Mouse (Mus musculus) lung, embryonic 15.5 days (tissue): ENCODE data around the gene Plekhh3. TPM values are rescaled to one million over a fixed set of nuclear protein-coding genes. Genes with fewer than 3 reads are reported as not detected.

Source experiments
- ATAC-seq: fragments of 200-750 bp; cut with Nextera tagmentation; 2 replicates; pipeline ENCODE4 v1.8.0; 2017; ENCODE audit warnings: moderate number of reproducible peaks, borderline replicate concordance; ENCODE audit not compliant: low FRiP score, low TSS enrichment; ENCODE audit errors: extremely low read depth
- H3K27ac ChIP-seq: fragments of 300-500 bp; sonication (generic); 2 replicates; pipeline ENCODE4 v1.5.1; 2015; ENCODE audit warnings: moderate library complexity, mild to moderate bottlenecking, inconsistent platforms
- H3K27me3 ChIP-seq: fragments of 300-500 bp; sonication (generic); 2 replicates; pipeline ENCODE4 v1.6.1; 2015; ENCODE audit warnings: inconsistent platforms
- H3K36me3 ChIP-seq: fragments of 300-500 bp; sonication (generic); 2 replicates; pipeline ENCODE4 v1.6.1; 2015; ENCODE audit warnings: inconsistent platforms
- H3K4me1 ChIP-seq: fragments of 300-500 bp; sonication (generic); 2 replicates; pipeline ENCODE4 v1.6.1; 2015; ENCODE audit warnings: inconsistent platforms
- H3K4me2 ChIP-seq: fragments of 300-500 bp; sonication (generic); 2 replicates; pipeline ENCODE4 v1.6.1; 2015; ENCODE audit warnings: inconsistent platforms, mild to moderate bottlenecking, moderate library complexity
- H3K4me3 ChIP-seq: fragments of 300-500 bp; sonication (generic); 2 replicates; pipeline ENCODE4 v1.5.1; 2015; ENCODE audit warnings: mild to moderate bottlenecking, inconsistent platforms
- H3K9ac ChIP-seq: fragments of 300-500 bp; sonication (generic); 2 replicates; pipeline ENCODE4 v1.6.1; 2015; ENCODE audit warnings: inconsistent platforms
- H3K9me3 ChIP-seq: fragments of 300-500 bp; sonication (generic); 2 replicates; pipeline ENCODE4 v1.6.1; 2016; ENCODE audit warnings: inconsistent platforms
- WGBS: fragments of 180-500 bp; shearing (Covaris S2); methylation state at CpG from one replicate; pipeline ENCODE4 v1.1.7; 2015; 5-methylcytosine and 5-hydroxymethylcytosine counted together
- microRNA-seq: library from miRNA; unstranded; fragments of <30 nt; microRNA quantifications from one replicate; pipeline ENCODE4, GENCODE M21; 2016
- polyA plus RNA-seq: library from polyadenylated mRNA; unstranded; fragments of >200 nt; fragmentation: Nextera tagmentation; extraction: Ambion mirVana; gene quantifications from 2 replicates; pipeline ENCODE4 v1.2.1, GENCODE M21; 2015

Gene Plekhh3
- polyA plus RNA-seq, 1 experiment from 2014 or later, result 19.8 TPM

DNA sequence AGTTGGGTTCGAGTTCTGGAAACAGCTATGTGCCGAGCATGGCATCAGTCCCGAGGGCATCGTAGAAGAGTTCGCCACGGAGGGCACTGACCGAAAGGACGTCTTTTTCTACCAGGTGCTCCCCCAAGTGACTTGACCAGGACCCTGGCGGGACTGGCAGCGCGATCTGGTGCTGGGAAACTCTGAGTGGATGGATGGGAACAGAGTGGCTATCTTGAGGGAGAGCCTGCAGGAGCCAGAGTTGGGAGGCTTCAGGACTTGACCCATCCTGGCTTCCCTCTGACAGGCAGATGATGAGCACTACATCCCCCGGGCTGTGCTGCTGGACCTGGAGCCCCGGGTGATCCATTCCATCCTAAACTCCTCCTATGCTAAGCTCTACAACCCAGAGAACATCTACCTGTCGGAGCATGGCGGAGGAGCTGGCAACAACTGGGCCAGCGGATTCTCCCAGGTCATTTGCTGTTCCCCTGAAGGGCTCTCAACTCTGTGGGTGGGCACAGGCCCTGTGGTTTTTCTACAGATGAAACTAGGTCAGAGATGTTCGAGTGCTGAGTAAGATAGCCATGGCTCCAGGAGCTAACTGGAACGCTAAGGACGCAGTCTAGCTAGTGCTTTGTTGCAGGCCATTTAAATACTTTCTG, 50.5 kb downstream of the Plekhh3 start:
- WGBS, result 14% methylated on average over 19 of the region's 19 CpGs
- no peak for ATAC-seq
- H3K36me3 ChIP-seq, result peaks cover 19% of the 10 kb centered on the region

DNA sequence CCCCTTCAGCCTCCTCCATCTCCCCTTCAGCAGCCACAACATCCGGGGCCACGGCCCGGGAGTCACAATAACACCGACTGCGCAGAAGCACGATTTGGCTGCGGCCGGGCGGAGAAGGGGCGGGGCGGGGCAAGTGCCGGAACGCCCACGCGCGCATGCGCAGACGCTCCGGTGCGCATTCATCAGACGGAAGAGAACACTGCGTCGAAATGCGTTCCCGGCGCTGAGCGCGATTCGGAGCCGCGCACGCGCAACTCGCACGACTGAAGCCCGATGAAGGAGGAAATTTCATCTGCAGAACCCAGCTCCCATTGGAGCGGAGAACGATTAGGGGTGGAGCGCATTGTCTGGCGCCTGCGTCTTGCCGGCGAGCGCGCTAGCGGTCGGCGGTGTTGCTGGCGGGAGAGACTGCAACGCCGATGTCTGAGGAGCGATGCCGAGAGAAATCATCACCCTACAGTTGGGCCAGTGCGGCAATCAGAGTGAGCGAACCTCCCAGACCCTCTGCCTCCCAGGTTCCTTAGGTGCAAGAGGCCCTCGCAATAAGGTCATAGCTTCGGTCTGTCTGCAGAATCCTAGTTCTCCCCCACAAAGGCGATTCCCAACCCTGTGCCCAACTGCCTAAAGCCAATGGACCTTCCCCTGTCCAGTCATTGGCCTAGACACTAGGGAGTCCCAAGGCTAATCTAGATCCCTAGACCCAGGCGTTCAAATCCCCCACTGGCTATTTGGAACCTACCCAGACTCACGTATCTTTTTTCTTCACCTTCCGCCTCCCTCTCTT, 51.2 kb downstream of the Plekhh3 start, which contains the start of the genes Retreg3 and Tubg1:
Retreg3 (minus strand) TSS at position 133 of the 784 bp plus-strand sequence.
Tubg1 (plus strand) TSS at position 178 of the 784 bp plus-strand sequence.
- no peaks in the 10 kb centered on the region for H3K9me3 ChIP-seq
- peaks cover 30% of the 10 kb centered on the region for H3K4me1 ChIP-seq
- peak within 1 kb of the TSS; percentile 87 for H3K9ac ChIP-seq
- under 1% methylated on average over 61 of the region's 61 CpGs for WGBS
- H3K27ac ChIP-seq, result peak within 1 kb of the TSS; percentile 93
- peak; percentile 97 for ATAC-seq
- H3K27me3 ChIP-seq, result no peaks in the 10 kb centered on the region
- H3K36me3 ChIP-seq, result peaks cover 14% of the 10 kb centered on the region
- peak within 1 kb of the TSS; percentile 84 for H3K4me3 ChIP-seq
- peak within 1 kb of the TSS; percentile 89 for H3K4me2 ChIP-seq

More for the DNA sequence above, 50.5 kb downstream of the Plekhh3 start:
- Histone ChIP-seq H3K4me1 (peaks cover 30% of the 10 kb centered on the region), H3K9ac (peak overlapping the region; percentile 81), H3K27ac (peak overlapping the region; percentile 93), H3K27me3 (no peaks in the 10 kb centered on the region), H3K9me3 (no peaks in the 10 kb centered on the region), H3K4me3 (peak overlapping the region; percentile 84), H3K4me2 (peak overlapping the region; percentile 89)

DNA sequence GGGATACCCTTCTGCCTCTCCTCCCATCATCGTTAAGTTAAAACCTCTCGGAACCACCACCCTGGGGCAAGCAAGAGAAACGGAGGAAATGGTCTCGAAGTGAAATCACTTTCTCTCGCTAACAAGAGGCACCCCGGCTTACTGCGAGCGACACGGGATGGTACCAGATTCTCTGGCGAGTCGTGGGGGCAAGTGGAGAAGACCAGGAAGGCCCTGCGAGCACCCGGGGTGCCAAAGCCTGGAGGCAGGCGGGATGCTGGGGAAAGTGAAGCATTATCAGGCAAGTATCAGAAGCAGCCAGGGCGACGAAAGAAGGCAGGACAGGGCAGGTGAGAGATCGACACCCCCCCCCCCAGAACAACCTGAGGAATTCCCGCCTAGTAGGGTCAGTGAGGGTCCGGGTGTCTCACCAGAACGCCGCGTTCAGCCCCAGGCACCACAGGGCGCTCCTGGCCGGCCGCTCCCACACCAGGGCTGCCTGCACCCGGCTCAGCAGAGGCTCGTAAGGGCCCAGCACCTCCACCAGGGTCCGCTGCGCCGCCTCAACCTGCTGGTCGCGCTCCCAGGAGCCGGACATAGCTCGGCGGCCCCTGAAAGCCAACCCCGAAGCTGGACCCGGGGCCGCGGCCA, 51.9 kb downstream of the Plekhh3 start:
- peak overlapping the region; percentile 88 for H3K27ac ChIP-seq
- peak overlapping the region; percentile 84 for H3K4me3 ChIP-seq
- ATAC-seq, result peak; percentile 80
- peak overlapping the region; percentile 87 for H3K9ac ChIP-seq
- H3K27me3 ChIP-seq, result no peaks in the 10 kb centered on the region
- H3K4me2 ChIP-seq, result peak overlapping the region; percentile 89
- 1% methylated on average over 36 of the region's 39 CpGs for WGBS
- H3K9me3 ChIP-seq, result no peaks in the 10 kb centered on the region
- H3K4me1 ChIP-seq, result peaks cover 30% of the 10 kb centered on the region
- H3K36me3 ChIP-seq, result peaks cover 14% of the 10 kb centered on the region

DNA sequence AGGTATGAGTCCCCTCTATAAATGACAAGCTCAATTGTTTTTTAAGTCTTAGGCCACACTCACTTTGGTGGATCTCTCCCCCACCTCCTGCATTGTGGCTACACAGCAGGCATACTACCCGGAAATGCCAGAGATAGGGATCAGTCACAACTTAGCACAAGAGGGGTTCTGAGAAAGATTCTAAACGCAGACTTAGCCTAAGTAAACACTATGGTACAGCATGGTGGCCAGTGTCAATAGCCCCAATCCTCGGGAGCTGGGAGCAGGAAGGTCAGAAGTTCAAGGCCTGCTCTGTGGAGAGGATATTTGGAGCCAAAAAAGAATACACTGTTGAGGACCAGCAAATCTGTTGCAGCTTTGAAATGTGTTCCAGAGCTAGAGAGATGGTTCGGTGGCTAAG, 53.0 kb downstream of the Plekhh3 start:
- H3K36me3 ChIP-seq, result peaks cover 11% of the 10 kb centered on the region
- H3K4me1 ChIP-seq, result peaks cover 30% of the 10 kb centered on the region
- no peaks in the 10 kb centered on the region for H3K9me3 ChIP-seq
- ATAC-seq, result no peak
- WGBS, result 18% methylated on average over 4 of the region's 4 CpGs
- peak overlapping the region; percentile 87; the same call in 1 of the 2 replicates for H3K9ac ChIP-seq
- H3K4me3 ChIP-seq, result peak overlapping the region; percentile 84
- no peaks in the 10 kb centered on the region for H3K27me3 ChIP-seq
- peak overlapping the region; percentile 89 for H3K4me2 ChIP-seq
- no peak overlapping the region for H3K27ac ChIP-seq

DNA sequence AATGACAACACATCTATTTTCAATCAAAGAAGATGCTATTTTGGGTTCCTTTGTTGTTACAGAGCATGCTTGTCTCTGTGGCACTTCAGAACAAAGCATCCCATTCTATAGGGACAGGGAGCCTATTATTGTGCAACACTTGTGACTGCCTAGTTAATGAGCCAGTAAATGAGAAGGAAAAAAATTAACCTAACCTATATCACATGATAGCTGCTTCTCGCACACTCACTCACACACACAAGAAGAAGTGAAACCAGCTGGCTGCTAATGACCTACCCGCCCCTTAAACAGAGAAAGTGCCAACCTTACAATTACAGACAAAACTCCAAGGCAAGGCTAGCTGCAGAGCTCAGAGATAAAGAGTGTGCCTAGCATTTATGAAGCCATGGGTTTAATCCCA, 55.6 kb downstream of the Plekhh3 start:
- Histone ChIP-seq H3K36me3 (0 out of 2 replicates have a peak, but pooled peaks cover 7% of the 10 kb centered on the region), H3K27me3 (no peaks in the 10 kb centered on the region), H3K4me3 (no peak overlapping the region), H3K4me2 (no peak overlapping the region), H3K27ac (no peak overlapping the region), H3K9me3 (no peaks in the 10 kb centered on the region), H3K4me1 (peaks cover 17% of the 10 kb centered on the region), H3K9ac (no peak overlapping the region)
- no peak for ATAC-seq
- WGBS, result 88% methylated on average over 2 of the region's 2 CpGs

Small RNA genes within 50 kb of the gene (microRNA-seq; reads per million reads assigned to microRNA genes)
- gene Gm27626, result not detected

Other genes starting within 250 kb of the Plekhh3 start
- gene Stat3, start 231.8 kb downstream of the Plekhh3 start, polyA plus RNA-seq, result 41.2 and 53.4 TPM in 2 replicates
- gene Cavin1, start 200.5 kb downstream of the Plekhh3 start, polyA plus RNA-seq, result 392 and 425 TPM in 2 replicates
- gene Atp6v0a1, start 161.9 kb downstream of the Plekhh3 start, polyA plus RNA-seq, result 36.7 and 37.8 TPM in 2 replicates
- 20.4 and 22.5 TPM in 2 replicates for gene Naglu, start 101.3 kb downstream of the Plekhh3 start, polyA plus RNA-seq
- gene Hsd17b1, start 92.9 kb downstream of the Plekhh3 start, polyA plus RNA-seq, result 0.11 and 0.15 TPM in 2 replicates
- gene Coasy, start 88.8 kb downstream of the Plekhh3 start, polyA plus RNA-seq, result 42.8 and 43.2 TPM in 2 replicates
- 43.4 and 54.1 TPM in 2 replicates for gene Mlx, start 84.1 kb downstream of the Plekhh3 start, polyA plus RNA-seq
- gene Psmc3ip, start 75.9 kb downstream of the Plekhh3 start, polyA plus RNA-seq, result 35.1 and 37.5 TPM in 2 replicates
- gene Retreg3, start 51.5 kb downstream of the Plekhh3 start, polyA plus RNA-seq, result 21.8 and 22.1 TPM in 2 replicates
- gene Tubg1, start 51.4 kb downstream of the Plekhh3 start, polyA plus RNA-seq, result 89.6 and 90.6 TPM in 2 replicates
- 3.5 and 3.6 TPM in 2 replicates for gene Tubg2, start 15.4 kb downstream of the Plekhh3 start, polyA plus RNA-seq
- gene Cntnap1, start 828 bp downstream of the Plekhh3 start, polyA plus RNA-seq, result 1.1 and 1.4 TPM in 2 replicates
- gene Ccr10, start 4.1 kb upstream of the Plekhh3 start, polyA plus RNA-seq, result 0.24 and 0.55 TPM in 2 replicates
- 16.2 and 19.2 TPM in 2 replicates for gene Ezh1, start 55.1 kb upstream of the Plekhh3 start, polyA plus RNA-seq
- 264 and 286 TPM in 2 replicates for gene Ramp2, start 74.7 kb upstream of the Plekhh3 start, polyA plus RNA-seq
- gene Vps25, start 82.4 kb upstream of the Plekhh3 start, polyA plus RNA-seq, result 127 and 128 TPM in 2 replicates
- gene Wnk4, start 89.2 kb upstream of the Plekhh3 start, polyA plus RNA-seq, result 3.7 and 5.0 TPM in 2 replicates
- gene Cntd1, start 107.7 kb upstream of the Plekhh3 start, polyA plus RNA-seq, result 1.3 and 1.7 TPM in 2 replicates
- gene Coa3, start 107.8 kb upstream of the Plekhh3 start, polyA plus RNA-seq, result 189 and 194 TPM in 2 replicates
- gene Becn1, start 130.9 kb upstream of the Plekhh3 start, polyA plus RNA-seq, result 146 and 165 TPM in 2 replicates
- 130 and 133 TPM in 2 replicates for gene Psme3, start 144.9 kb upstream of the Plekhh3 start, polyA plus RNA-seq
- gene Aoc2, start 153.7 kb upstream of the Plekhh3 start, polyA plus RNA-seq, result 0.81 and 1.2 TPM in 2 replicates
- gene Aoc3, start 159.3 kb upstream of the Plekhh3 start, polyA plus RNA-seq, result 1.3 and 1.4 TPM in 2 replicates
- gene G6pc, start 196.2 kb upstream of the Plekhh3 start, polyA plus RNA-seq, result not detected in 2 replicates
- 78.8 and 83.3 TPM in 2 replicates for gene Aarsd1, start 246.3 kb upstream of the Plekhh3 start, polyA plus RNA-seq